Mouse (Mus musculus) stomach, embryonic 15.5 days (tissue): ENCODE results near the gene B830017H08Rik. TPM values are rescaled to one million over a fixed set of nuclear protein-coding genes. Genes with fewer than 3 reads are reported as not detected.

Experiments
- ATAC-seq: fragments of 200-750 bp; cut with Nextera tagmentation; 2 replicates; pipeline ENCODE4 v1.8.0; 2017; ENCODE audit warnings: low read depth, moderate number of reproducible peaks, moderate TSS enrichment; ENCODE audit not compliant: insufficient read depth, low FRiP score
- H3K27ac ChIP-seq: fragments of 300-500 bp; sonication (generic); 2 replicates; pipeline ENCODE4 v1.5.1; 2015; ENCODE audit warnings: mild to moderate bottlenecking, inconsistent platforms
- H3K27me3 ChIP-seq: fragments of 300-500 bp; sonication (generic); replicated peaks from 2 replicates; pipeline ENCODE4 v1.6.1; 2015; ENCODE audit warnings: inconsistent platforms
- H3K36me3 ChIP-seq: fragments of 300-500 bp; sonication (generic); 2 replicates; pipeline ENCODE4 v1.6.1; 2015; ENCODE audit warnings: inconsistent platforms
- H3K4me1 ChIP-seq: fragments of 300-500 bp; sonication (generic); 2 replicates; pipeline ENCODE4 v1.6.1; 2015; ENCODE audit warnings: inconsistent platforms
- H3K4me2 ChIP-seq: fragments of 300-500 bp; sonication (generic); 2 replicates; pipeline ENCODE4 v1.6.1; 2015; ENCODE audit warnings: mild to moderate bottlenecking, inconsistent platforms
- H3K4me3 ChIP-seq: fragments of 300-500 bp; sonication (generic); replicated peaks from 2 replicates; pipeline ENCODE4 v1.5.1; 2015; ENCODE audit warnings: inconsistent platforms
- H3K9ac ChIP-seq: fragments of 300-500 bp; sonication (generic); 2 replicates; pipeline ENCODE4 v1.6.1; 2015; ENCODE audit warnings: inconsistent platforms
- H3K9me3 ChIP-seq: fragments of 300-500 bp; sonication (generic); 2 replicates; pipeline ENCODE4 v1.6.1; 2016; ENCODE audit warnings: inconsistent platforms
- WGBS: fragments of 180-500 bp; shearing (Covaris S2); methylation state at CpG from one replicate; pipeline ENCODE4 v1.1.7; 2015; 5-methylcytosine and 5-hydroxymethylcytosine counted together
- polyA plus RNA-seq: library from polyadenylated mRNA; unstranded; fragments of >200 nt; fragmentation: Nextera tagmentation; extraction: Ambion mirVana; gene quantifications from 2 replicates; pipeline ENCODE4 v1.2.1, GENCODE M21; 2015

Gene B830017H08Rik
- polyA plus RNA-seq, 1 experiment from 2014 or later = not detected

DNA sequence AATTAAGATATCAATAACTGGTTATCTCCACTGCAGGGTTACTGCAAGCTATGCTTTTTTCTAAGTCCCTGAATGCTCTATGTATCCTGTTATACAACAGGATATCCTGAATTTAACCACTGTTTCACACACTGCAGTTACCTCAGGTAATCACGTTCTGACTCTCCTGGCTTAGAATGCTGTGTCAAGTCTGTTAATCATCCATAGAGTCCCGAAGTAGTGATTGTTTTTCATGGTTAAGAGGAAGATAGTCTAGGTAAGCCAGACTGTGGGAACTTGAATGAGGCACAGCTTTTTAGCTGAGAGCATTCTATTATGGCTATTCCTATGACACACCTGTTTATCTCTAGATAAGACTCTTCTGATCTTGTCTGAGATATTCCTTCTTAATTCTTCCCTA lies 32.4 kb downstream of the B830017H08Rik start:
- H3K9ac ChIP-seq = no peak overlapping the region
- H3K4me1 ChIP-seq = no peaks in the 10 kb centered on the region
- H3K4me2 ChIP-seq = no peak overlapping the region
- no peak for ATAC-seq
- 58% methylated on average over 2 of the region's 2 CpGs for WGBS
- no peak overlapping the region for H3K27ac ChIP-seq
- no peaks in the 10 kb centered on the region for H3K27me3 ChIP-seq
- no peaks in the 10 kb centered on the region for H3K36me3 ChIP-seq
- no peaks in the 10 kb centered on the region for H3K9me3 ChIP-seq
- H3K4me3 ChIP-seq = no peak overlapping the region

DNA sequence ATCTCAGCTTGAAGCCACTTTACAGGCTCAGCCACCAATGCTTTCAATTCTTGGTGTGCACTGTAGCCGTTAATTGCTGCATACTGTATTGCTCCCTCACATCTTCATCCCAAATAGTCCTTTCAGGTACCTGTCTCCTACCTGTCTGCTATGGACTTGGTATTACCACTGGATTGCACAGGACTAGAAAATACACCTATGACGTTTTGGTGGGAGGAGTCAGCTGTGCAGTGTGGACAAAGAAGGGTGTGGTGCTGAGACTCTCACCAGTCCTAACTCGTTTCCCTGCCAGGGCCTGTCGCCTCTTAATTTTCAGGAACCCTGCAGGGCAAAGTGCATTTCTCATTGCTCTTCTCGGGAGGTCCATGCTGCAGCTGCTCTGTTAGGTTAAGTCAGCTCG lies 32.8 kb downstream of the B830017H08Rik start:
- H3K27ac ChIP-seq = 0 out of 2 replicates have a peak overlapping the region, but pooled peaks have one; percentile 35
- H3K4me3 ChIP-seq = no peak overlapping the region
- 71% methylated on average over 6 of the region's 6 CpGs for WGBS
- H3K4me2 ChIP-seq = no peak overlapping the region
- ATAC-seq = peak; percentile 79; the same call in 1 of the 2 replicates
- no peaks in the 10 kb centered on the region for H3K27me3 ChIP-seq
- no peak overlapping the region for H3K9ac ChIP-seq
- H3K9me3 ChIP-seq = no peaks in the 10 kb centered on the region
- H3K4me1 ChIP-seq = no peaks in the 10 kb centered on the region
- H3K36me3 ChIP-seq = no peaks in the 10 kb centered on the region; the same call in 1 of the 2 replicates

DNA sequence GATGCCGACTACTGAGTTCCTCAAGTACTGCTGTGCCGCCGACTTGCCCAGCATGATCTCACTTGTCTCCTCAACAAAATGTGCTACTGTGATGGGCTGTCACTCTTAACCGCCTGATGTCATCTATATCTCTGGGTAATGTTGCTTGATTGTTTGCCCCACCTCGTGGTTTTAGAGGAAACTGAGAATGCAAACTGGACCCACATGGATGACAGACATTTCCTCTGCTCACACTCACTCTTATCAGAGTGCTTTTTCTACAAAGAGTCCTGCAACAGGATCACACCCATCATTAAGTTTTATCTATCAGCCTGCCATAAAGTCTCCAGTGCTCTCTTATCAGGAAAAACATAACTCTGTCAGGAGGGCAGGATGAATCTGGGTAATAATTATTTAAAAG lies 38.3 kb downstream of the B830017H08Rik start:
- Histone ChIP-seq H3K4me1 (no peaks in the 10 kb centered on the region), H3K36me3 (peaks cover 4% of the 10 kb centered on the region; the same call in 1 of the 2 replicates), H3K9ac (no peak overlapping the region), H3K4me3 (no peak overlapping the region), H3K27ac (no peak overlapping the region), H3K27me3 (no peaks in the 10 kb centered on the region), H3K9me3 (no peaks in the 10 kb centered on the region), H3K4me2 (no peak overlapping the region)
- no peak for ATAC-seq
- WGBS = 78% methylated on average over 5 of the region's 5 CpGs

DNA sequence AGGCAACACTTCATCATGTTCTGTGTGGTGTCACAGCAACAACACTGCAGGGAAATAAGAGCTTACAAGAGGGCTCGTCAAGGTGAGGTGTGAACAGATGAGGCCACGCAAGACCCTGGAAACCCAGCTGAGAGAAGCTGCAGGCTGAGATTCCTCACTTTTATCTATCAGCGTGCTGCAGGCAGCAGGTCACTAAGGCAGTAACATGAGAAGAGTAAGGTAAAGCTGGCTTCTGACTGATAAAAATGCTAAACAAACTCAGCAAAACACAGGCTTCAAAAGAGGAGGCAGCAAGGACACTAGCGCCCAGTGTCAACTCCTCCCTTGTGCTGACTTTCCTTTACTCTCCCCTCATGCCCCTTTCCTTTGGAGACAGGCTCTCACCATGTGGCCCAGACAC lies 40.1 kb downstream of the B830017H08Rik start:
- no peak for ATAC-seq
- no peaks in the 10 kb centered on the region for H3K4me1 ChIP-seq
- no peaks in the 10 kb centered on the region for H3K9me3 ChIP-seq
- no peaks in the 10 kb centered on the region for H3K27me3 ChIP-seq
- no peak overlapping the region for H3K27ac ChIP-seq
- H3K9ac ChIP-seq = no peak overlapping the region
- no peak overlapping the region for H3K4me2 ChIP-seq
- H3K36me3 ChIP-seq = peaks cover 7% of the 10 kb centered on the region; the same call in 1 of the 2 replicates
- H3K4me3 ChIP-seq = no peak overlapping the region
- 46% methylated on average over 4 of the region's 4 CpGs for WGBS

DNA sequence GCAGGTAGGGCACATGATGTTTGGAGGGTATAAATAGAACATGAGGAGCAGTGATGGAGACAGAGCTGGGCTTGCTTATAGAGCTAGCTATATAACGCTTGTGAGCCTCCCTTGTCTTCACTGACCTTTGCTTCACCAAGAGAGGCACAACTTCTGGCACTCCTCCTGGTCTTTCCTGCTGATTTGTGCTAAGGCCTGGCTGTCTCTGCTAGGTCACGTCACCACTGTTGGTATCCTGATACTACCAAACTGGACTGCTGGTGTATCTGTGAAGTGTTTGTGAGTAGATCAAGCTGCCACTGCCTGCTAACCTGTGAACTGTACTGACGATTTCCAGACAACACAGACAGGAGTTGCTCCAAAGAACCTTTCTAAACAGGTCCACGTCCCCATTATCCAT lies 42.3 kb downstream of the B830017H08Rik start:
- Histone ChIP-seq H3K27me3 (no peaks in the 10 kb centered on the region), H3K27ac (no peak overlapping the region), H3K9ac (no peak overlapping the region), H3K9me3 (no peaks in the 10 kb centered on the region), H3K4me1 (no peaks in the 10 kb centered on the region), H3K4me3 (no peak overlapping the region), H3K36me3 (peaks cover 7% of the 10 kb centered on the region; the same call in 1 of the 2 replicates), H3K4me2 (no peak overlapping the region)
- ATAC-seq = no peak
- 71% methylated on average over 4 of the region's 4 CpGs for WGBS

DNA sequence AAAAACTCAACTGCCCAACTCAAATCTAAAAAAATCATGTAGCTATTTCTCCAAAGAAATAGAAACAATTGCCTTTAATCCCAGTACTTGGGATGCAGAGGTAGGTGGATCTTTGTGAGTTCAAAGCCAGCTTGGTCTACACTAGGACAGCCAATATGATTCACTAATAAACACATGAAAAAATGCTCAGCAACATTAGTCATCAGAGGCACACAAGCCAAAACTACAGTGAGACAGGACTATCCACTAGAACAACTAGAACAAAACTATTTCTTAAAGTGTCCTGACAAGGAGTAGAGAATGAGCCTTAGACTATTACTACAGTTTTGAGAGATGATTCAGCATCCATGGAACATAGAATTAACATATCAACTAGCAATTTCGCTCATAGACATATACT lies 43.2 kb downstream of the B830017H08Rik start:
- no peak for ATAC-seq
- no peaks in the 10 kb centered on the region for H3K27me3 ChIP-seq
- H3K4me2 ChIP-seq = no peak overlapping the region
- H3K4me1 ChIP-seq = no peaks in the 10 kb centered on the region
- 92% methylated on average over 1 of the region's 1 CpGs for WGBS
- H3K27ac ChIP-seq = no peak overlapping the region
- no peak overlapping the region for H3K4me3 ChIP-seq
- H3K9ac ChIP-seq = no peak overlapping the region
- H3K36me3 ChIP-seq = peaks cover 7% of the 10 kb centered on the region; the same call in 1 of the 2 replicates
- H3K9me3 ChIP-seq = no peaks in the 10 kb centered on the region

DNA sequence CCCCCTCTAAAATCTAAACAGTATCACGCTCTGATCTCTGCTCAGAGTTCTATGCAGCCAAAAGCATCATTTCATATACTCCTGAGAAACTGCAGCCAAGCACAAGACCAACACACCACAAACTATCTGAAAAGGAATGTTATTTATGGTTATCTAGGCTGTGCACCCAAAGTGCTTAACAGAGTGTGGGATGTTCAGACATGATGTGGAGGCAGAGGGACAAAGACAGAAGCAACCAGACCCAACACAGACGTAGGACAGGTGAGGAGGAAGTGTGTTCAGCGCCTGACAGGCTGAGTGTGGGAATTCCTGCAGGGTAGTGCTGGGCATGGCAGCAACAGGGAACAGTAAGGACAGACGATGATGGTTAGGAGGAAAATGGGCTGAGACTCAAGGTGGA lies 46.6 kb downstream of the B830017H08Rik start:
- Histone ChIP-seq H3K9ac (no peak overlapping the region), H3K4me1 (peaks cover 13% of the 10 kb centered on the region), H3K27ac (no peak overlapping the region), H3K27me3 (no peaks in the 10 kb centered on the region), H3K36me3 (peaks cover 3% of the 10 kb centered on the region), H3K9me3 (no peaks in the 10 kb centered on the region), H3K4me2 (no peak overlapping the region), H3K4me3 (no peak overlapping the region)
- no peak for ATAC-seq
- WGBS = 86% methylated on average over 4 of the region's 4 CpGs

DNA sequence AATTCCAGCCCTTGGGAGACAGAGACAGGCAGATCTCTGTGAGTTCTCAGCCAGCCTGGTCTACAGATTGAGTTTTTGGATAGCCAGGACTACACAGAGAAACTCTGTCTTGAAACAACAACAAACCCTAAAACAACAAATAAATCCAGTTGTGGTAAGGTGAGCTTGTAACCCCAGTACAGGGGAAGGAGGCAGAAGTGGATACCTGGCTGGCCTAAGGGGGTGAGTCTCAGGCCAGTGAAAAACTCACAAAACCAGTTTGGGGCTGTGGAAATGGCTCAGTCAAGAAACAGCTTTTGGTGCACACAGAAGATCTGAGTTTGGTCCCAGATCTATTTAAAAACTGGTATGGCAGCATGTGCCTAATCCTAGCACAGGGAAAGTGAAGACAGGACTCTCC lies 49.3 kb downstream of the B830017H08Rik start:
- Histone ChIP-seq H3K36me3 (peaks cover 2% of the 10 kb centered on the region), H3K27me3 (no peaks in the 10 kb centered on the region), H3K4me1 (peaks cover 13% of the 10 kb centered on the region), H3K4me2 (no peak overlapping the region), H3K9me3 (no peaks in the 10 kb centered on the region), H3K9ac (no peak overlapping the region), H3K4me3 (no peak overlapping the region), H3K27ac (no peak overlapping the region)
- ATAC-seq = no peak

DNA sequence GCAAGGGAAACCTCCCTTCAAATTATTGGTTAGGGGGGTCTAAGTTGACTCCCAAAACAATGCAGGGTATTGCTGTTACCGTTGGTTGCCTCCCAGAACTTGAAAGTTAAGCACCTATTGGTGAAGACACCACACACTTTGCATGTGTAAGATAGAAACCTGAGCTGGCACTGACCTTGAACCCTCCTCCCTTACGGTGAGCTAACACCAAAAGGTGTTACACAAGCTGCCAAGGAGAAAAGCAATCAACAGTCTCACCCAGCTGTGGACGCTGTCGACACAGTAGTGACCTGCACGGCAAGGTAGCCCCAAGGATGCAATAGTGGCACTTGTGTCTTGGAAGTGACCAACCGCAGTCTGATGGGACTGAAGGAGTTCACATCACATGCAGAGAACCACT lies 51.2 kb downstream of the B830017H08Rik start:
- H3K9ac ChIP-seq = no peak overlapping the region
- H3K4me2 ChIP-seq = no peak overlapping the region
- H3K36me3 ChIP-seq = no peaks in the 10 kb centered on the region; the same call in 1 of the 2 replicates
- H3K4me3 ChIP-seq = no peak overlapping the region
- no peak overlapping the region for H3K27ac ChIP-seq
- no peaks in the 10 kb centered on the region for H3K9me3 ChIP-seq
- WGBS = 70% methylated on average over 6 of the region's 6 CpGs
- peaks cover 13% of the 10 kb centered on the region for H3K4me1 ChIP-seq
- H3K27me3 ChIP-seq = no peaks in the 10 kb centered on the region
- ATAC-seq = no peak

Other genes starting within 250 kb of the B830017H08Rik start
- gene Slc7a4, start 249.9 kb upstream of the B830017H08Rik start, polyA plus RNA-seq = 21.8 and 25.4 TPM in 2 replicates
- 24.8 and 27.0 TPM in 2 replicates for gene Smpd4, start 213.8 kb upstream of the B830017H08Rik start, polyA plus RNA-seq
- gene Ccdc74a, start 186.7 kb upstream of the B830017H08Rik start, polyA plus RNA-seq = 4.4 and 5.2 TPM in 2 replicates
- 38.3 and 42.6 TPM in 2 replicates for gene Med15, start 100.2 kb upstream of the B830017H08Rik start, polyA plus RNA-seq
- 57.4 and 57.6 TPM in 2 replicates for gene Klhl22, start 73.5 kb upstream of the B830017H08Rik start, polyA plus RNA-seq
- 15.8 and 18.5 TPM in 2 replicates for gene Scarf2, start 35.8 kb upstream of the B830017H08Rik start, polyA plus RNA-seq
- 2.6 and 2.7 TPM in 2 replicates for gene Car15, start 5.2 kb downstream of the B830017H08Rik start, polyA plus RNA-seq
- gene Gm20518, start 58.5 kb downstream of the B830017H08Rik start, polyA plus RNA-seq = 0.26 and 0.32 TPM in 2 replicates
- not detected in 2 replicates for gene Tssk1, start 61.1 kb downstream of the B830017H08Rik start, polyA plus RNA-seq
- gene Dgcr2, start 65.4 kb downstream of the B830017H08Rik start, polyA plus RNA-seq = 74.6 and 80.5 TPM in 2 replicates
- gene Tssk2, start 65.5 kb downstream of the B830017H08Rik start, polyA plus RNA-seq = 0.09 TPM in 1 of 2 replicates, not detected in the other
- gene Ess2, start 78.2 kb downstream of the B830017H08Rik start, polyA plus RNA-seq = 31.7 and 35.5 TPM in 2 replicates
- not detected in 2 replicates for gene Gsc2, start 81.9 kb downstream of the B830017H08Rik start, polyA plus RNA-seq
- gene Slc25a1, start 95.1 kb downstream of the B830017H08Rik start, polyA plus RNA-seq = 124 and 134 TPM in 2 replicates
- gene Vpreb2, start 147.3 kb downstream of the B830017H08Rik start, polyA plus RNA-seq = 0.27 TPM in 1 of 2 replicates, not detected in the other
- 77.8 and 78.2 TPM in 2 replicates for gene Dgcr6, start 219.7 kb downstream of the B830017H08Rik start, polyA plus RNA-seq